Mouse (Mus musculus): ENCODE measurements around the gene Megf6.

Gene Megf6

DNA sequence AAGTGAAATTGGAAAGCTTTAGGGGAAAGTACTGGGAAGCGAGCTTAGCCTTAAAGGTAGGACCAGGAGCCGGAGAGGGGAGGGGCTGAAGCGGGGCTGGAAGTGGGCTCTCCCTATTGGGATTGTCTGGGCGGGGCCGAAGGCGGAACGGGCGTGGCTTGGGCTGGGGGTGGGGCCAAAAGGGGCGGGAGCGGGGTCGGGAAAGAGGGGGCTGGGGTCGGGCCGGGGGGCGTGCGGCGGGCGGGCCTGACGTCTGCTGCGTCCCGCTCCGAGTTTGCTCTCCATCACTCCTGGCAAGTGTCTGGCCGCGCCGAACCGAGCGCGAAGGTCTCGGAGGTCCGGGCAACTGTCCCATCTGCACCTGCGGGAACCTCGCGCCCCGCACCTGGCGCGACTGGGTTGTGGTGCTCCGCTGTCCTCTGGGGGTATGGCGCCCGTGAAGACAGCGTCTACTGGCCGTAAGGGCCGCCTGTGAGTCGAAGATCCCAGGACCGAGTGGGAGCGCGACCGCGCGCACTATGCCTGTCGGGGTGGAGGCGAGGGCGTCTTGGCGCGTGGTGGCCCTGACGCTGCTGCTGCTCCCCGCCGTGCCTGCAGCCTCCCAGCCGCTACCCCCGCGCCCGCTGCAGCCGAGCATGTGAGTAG, at the start of gene Megf6:
TSS of gene Megf6 (plus strand) at position 225 of the 645 bp plus-strand sequence.
- DNase-seq (ENCODE audit: low read depth, low spot score) = no peak

DNA sequence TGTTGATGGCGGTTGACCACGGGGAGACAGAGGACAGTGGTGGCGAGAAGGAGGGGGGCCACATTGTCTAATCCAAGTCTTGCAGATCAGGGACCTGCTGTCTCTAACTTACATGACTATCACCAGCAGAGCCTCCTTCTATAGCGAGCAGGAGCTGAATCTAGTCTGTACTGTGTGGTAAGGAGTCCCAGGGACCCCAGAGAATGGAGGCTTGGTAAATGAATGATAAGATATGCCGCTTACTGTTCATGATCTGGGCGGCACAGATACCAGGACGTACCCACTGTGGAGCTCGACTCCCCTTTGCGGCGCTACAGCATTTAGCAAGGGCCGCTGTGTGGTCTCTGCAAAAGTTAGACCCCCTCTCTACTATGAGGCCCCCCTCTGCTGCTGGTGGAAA, 48.7 kb upstream of the Megf6 start:
- DNase-seq (ENCODE audit: low read depth, low spot score) = no peak

DNA sequence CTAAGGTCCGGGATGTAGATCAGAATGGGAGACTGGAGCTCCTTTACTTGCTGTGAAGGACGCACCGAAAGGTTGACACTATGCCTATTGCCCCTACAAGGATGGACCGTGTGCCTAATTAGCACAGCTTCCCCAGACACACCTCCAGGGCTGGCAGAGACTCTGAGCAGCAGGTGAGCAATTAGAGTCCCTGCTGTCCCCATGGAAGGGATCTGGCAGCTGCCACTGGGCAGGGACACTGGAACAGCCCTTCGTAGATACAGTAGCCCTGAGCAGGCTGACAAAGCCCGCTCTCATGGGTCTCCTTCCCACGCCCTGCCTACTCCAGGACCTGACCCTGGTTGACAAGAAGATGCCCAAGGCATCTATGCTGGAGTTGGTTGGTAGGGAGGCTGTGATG, 48.2 kb upstream of the Megf6 start:
- no peak for DNase-seq (ENCODE audit: low read depth, low spot score)

DNA sequence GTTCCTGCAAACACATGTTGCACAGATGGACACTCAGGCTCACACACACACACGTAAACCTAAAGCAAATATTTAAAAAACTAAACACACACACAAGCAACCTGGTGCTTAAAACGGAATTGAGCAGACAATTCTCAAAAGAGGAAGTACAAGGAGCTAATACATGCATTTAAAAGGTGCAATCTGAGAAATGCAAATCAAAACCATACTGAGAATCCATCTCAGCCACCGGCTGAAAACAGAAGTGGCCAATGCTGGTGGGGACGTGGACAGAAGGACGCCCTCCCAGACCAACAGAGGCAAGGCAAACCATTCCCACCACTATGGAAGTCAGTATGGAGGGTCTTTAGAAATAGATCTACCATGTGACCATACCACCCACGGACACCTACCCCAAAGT, 47.0 kb upstream of the Megf6 start:
- peak; percentile 81 for DNase-seq (ENCODE audit: low read depth, low spot score)

DNA sequence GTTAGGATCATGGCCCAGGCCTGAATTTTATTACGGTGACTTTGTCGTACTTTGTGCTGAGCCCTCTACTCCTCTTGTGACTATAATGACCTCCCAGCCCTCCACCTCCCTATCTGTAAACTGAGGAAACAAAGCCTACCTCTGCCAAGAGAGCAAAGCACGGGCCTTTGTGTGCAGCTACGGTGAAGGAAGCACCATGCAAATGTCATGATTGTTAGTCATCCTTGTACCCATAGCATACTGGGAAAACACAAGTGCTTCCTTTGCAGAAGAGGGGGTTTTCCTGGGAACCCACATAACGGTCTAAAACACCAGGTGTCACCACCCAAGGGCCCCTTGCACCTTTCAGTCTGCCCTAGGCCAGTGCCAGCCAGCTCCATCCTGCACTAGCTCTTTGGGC, 45.3 kb upstream of the Megf6 start:
- DNase-seq (ENCODE audit: low read depth, low spot score) = peak; percentile 61

DNA sequence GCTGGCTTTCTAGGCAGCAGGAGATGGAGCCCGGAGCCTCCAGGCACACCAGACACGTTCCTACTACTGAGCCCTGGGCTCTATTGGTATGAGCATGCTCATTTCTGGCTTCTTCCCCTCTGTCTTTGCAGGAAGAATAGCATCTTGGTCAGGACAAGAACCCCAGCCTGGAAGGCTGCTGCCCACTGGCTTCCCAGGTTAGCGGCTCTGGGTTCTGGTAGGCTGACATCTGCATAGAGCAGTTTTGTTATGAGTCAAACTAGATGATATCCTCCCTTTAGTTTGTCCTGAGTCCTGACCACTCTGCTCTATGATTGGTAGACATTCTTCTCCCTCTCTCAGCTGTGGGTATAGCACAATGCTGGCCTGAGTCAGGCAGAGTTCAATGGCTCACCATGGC, 43.3 kb upstream of the Megf6 start:
- no peak for DNase-seq (ENCODE audit: low read depth, low spot score)

DNA sequence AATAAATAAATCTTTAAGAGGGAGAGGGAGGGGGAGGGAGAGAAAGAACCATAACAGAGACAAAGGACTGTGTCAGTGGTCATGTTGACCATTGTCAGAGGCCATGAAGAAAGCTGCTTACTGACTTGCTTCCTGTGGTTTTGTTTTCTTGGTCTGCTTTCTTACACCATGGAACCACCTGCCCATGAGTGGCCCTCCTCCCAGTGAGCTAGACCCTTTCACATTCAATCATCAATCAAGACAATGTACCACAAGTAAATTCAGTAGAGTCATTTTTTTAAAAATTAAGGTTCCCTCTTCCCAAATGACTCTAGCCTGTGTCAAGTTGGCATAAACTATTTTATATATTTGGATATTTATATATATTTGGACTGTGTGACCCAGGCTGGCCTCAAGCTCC, 40.6 kb upstream of the Megf6 start:
- DNase-seq (ENCODE audit: low read depth, low spot score) = no peak

DNA sequence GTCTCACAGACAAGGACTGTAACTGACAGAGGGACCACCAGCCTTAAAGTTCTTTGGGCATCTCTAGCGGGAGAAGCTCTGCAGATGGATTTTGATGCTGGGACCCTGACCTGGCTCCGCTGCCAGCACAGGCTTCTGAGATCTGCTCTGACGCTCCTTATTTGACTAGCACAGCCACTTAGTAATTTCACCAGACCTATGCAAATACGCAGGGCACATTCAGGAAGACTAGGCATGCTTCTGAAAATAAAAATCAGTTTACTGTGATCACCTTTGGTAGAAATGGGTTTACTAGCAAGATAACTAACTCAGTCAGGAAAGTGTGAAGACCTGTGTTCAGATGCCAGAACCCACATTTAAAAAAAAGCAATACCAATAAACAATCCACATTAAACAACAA, 38.6 kb upstream of the Megf6 start:
- DNase-seq (ENCODE audit: low read depth, low spot score) = peak; percentile 66

DNA sequence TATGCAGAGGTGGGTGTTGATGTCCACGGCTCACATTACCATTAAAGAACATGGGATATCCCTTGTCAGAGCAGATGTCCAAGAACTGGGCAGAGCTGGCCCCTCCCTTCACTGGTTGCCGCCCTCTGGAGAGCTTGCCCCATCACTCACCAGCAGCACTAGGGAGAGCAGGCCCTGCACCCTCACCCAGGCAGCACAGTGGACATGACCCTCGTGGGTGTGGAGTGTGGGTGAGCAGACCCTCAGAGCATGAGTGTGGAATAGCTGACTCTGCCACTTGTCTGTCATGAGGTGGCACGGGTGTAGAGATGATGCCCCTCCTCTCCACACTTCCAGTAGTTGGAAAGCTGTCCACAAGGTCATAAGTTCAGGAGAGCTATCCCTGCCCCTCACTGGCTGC, 35.7 kb upstream of the Megf6 start:
- DNase-seq (ENCODE audit: low read depth, low spot score) = no peak

DNA sequence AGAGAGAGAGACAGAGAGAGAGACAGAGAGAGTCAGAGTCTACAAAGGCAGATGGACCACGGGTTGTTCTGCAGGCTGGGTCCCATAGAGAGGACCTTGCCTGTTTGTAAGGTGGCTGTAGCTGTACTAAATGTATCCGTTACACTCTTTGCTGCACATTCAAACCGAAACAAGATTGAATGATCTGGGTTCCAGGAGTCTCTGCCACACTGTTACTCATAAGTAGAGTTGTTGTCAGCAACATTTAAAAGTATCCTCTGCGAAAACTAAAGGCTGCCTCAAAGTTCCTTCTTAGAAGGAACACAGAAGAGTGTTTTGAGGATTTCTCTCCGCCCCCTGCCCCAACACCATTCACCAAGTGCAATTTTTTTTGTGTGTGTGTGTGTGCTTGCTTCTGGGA, 33.4 kb upstream of the Megf6 start:
- DNase-seq (ENCODE audit: low read depth, low spot score) = peak; percentile 52

DNA sequence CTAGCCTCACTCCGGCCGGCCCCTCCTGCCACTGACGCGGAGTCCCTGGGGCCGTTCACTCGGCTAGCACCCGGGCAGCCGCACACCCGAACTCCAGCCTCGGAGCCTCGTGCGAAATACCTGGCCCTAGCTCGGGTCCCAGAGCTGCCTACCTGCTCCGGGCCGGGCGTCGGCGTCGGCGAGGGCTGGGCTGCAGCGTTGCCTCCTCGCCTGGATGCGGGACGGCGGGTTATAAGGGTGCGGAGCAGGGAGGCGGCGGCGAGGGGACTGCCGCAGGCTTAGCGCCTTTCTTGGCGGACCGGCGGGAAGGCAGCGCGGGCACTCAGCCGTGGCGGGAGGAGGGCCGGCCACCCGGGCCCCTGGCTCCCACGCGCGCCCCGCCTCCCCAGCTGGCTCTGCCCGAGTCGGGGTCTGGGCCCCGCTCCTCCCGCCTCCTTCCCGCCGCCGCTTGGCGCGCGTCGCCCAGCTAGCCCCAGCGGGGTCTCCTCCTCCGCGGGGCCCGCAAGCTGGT, 30.8 kb upstream of the Megf6 start:
- DNase-seq (ENCODE audit: low read depth, low spot score) = no peak

DNA sequence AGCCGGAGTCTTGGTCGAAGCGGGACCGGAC, 30.5 kb upstream of the Megf6 start, which contains the start of gene Trp73:
TSS of gene Trp73 (minus strand) at position 27 of the 31 bp plus-strand sequence.
- no peak for DNase-seq (ENCODE audit: low read depth, low spot score)

DNA sequence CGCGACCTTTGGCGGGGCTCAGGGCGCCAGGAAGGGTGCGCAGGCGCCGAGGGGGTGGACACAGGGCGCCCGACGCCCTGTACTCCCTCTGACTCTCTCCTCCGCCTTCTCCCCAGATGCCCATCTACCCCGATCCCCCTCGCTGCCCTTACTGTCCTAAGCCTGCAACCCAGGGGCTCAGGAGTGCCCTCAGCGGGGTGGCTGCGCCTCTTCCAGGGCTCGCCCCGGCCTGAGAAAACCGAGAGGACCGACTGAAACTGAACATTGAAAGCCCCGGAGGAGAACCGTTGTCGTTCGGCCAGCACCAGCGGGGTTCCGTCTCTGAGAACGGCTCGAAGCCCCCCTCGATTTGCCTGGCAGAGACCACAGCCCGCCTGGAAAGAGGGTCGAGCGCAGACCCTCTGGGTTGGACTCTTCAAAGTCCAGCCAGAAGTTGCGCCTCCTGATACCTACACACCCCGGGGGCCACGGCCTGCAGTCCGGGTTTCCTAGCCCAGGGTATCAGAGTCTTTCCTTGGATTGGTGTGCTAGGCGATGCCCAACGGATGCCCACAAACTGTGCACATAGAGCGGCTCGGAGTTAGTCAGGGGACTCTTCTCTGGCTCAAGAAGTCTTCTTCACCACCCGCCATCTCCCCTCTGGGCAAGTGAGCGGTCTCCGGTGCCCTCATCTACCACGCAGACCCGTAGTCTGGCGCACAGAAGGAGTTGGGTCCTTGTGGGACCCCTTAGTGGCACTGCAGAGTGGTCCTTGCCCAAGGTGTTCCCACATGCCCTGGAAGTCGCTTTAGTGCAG, 30.1 kb upstream of the Megf6 start:
- DNase-seq (ENCODE audit: low read depth, low spot score) = no peak

DNA sequence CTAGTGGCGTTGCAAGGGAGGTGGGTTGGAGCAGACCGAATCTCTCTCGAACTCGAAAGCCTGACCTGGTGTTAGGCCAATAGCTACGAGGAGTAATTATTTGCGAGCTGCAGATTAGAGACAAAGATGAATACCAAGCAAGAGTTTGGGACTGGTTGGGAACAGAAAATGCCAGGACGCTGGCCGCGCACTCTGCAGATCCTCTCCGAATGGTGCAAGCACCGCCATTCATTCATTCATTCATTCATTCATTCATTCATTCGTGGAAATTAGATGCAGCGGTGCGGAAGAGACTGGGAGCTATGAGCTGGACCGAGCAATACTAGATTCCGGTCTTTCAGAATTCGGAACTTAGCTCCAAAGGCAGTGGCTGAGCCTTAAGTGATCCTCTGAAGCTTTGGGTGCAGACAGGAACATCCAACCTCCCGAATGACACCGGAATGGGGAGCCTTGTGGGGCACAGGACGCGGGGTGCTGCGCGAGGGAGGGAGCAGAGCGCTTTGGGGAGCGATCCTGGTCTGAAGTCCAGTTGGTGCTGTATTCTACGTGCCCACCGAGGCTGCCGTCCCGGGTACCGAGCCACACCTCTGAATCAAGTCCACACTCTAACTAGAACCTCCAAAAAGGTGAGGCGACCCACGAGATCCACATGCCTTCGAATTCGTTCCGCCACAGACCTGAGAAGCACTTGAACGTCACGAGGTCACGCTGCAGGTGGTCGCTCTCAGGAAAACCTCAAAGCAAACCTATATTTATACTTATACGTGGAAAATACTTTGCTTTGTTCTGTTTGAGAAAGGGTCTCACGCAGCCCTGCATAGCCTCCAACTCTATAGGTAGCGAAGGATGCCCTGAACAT, 29.3 kb upstream of the Megf6 start:
- DNase-seq (ENCODE audit: low read depth, low spot score) = no peak

DNA sequence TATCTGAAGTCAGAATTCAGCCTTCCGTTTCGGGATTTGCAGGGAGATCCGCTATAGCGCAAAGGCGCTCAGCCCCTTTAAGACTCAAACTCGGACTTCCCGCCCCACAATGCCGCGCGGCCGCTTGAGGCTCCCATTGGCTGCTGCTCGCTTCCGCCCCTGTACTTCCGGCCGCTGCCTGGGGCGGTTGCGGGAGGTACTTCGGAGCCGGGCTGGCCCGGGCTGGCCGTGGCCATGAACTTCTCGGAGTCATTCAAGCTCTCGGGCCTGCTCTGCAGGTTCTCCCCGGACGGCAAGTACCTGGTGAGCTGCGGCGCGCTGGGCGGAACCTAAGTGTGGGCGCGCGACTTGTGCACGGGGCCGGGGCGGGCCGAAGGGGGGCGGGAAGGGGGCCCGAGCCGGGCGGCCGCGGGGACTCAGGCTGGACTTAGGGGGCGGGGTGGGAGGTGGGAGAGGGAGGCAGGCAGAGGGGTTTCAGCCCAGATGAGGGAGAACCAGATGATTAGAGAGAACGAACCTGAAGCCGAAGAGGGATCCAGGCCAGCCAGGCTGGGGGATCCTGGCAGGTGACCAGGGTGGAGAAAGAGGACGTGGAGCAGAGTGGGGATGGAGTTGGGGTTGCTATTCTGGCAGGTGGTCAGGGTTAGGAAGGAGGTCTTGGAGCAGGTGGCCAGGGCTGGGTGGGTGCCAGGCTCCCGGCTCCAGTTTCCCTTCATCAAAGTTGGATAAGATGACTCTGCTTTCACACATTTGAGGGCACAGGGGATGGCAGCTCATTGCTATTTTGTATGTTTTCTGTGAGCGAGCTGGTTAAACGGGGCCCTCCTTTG, 28.1 kb upstream of the Megf6 start, which contains the start of gene Wrap73:
TSS of gene Wrap73 (plus strand) at position 162 of the 830 bp plus-strand sequence.
- peak; percentile 93 for DNase-seq (ENCODE audit: low read depth, low spot score)

DNA sequence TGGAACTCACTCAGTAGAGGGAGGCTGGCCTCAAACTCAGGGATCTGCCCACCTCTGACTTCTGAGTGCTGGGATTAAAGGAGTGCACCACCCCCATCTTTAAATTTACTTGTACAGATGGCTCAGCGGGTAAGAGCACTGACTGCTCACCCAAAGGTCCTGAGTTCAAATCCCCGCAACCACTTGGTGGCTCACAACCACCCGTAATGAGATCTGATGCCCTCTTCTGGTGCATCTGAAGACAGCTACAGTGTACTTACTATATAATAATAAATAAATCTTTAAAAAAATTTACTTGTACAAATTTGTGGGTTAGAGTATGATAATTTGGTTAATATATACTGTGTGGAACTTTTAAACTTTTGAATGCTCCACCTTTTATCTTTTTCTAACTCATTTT, 25.8 kb upstream of the Megf6 start:
- no peak for DNase-seq (ENCODE audit: low read depth, low spot score)

DNA sequence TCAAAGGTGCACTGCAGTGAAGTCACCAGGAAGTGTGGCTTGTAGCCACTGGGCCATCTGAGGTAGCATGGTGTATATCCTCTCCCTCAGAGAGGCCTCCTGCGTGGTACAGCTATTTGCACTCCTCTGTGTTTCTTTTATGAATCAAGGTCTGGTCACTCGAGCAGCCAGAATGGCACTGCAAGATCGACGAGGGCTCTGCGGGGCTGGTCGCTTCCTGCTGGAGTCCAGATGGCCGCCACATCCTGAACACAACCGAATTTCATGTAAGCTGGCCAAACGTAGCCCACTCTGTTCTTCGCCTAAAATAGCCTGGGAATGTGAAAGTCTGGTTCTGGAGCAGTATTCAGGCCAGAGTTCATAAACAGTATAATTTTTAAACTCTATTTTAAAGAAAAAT, 24.2 kb upstream of the Megf6 start:
- no peak for DNase-seq (ENCODE audit: low read depth, low spot score)

DNA sequence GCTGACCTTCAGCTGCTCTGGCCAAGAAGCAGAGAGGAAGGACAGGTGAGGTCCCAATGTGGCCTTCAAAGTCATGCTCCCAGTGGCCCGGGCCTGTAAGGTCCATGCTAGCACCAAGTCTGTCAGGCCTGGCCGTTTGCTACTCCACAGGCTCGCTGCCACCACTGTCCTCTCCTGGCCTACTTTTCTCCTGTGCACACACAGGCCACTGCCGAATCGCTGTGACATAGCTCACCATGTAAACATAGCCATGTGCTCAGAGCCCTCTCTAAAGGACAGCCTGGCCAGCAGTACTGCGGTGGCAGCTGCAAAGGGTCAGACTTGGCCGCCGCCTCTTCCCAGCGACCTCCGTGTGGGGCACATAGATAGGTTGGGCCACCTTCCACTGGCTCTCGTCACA, 16.4 kb upstream of the Megf6 start:
- DNase-seq (ENCODE audit: low read depth, low spot score) = no peak

DNA sequence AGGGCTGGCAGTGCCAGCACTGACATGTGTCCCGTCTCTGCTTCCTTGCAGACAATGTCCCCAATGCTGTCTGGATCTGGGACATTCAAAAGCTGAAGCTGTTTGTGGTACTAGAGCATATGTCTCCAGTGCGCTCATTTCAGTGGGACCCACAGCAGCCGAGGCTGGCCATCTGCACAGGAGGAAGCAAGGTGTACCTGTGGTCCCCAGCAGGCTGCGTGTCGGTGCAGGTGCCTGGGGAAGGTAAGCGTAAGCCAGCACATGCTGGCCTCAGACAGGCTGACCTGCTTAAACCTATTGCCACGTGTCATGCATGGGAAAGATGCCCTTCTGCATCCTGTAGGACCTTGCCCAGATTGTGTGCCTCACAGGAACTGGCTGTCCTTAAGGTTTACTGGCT, 14.5 kb upstream of the Megf6 start:
- DNase-seq (ENCODE audit: low read depth, low spot score) = no peak

DNA sequence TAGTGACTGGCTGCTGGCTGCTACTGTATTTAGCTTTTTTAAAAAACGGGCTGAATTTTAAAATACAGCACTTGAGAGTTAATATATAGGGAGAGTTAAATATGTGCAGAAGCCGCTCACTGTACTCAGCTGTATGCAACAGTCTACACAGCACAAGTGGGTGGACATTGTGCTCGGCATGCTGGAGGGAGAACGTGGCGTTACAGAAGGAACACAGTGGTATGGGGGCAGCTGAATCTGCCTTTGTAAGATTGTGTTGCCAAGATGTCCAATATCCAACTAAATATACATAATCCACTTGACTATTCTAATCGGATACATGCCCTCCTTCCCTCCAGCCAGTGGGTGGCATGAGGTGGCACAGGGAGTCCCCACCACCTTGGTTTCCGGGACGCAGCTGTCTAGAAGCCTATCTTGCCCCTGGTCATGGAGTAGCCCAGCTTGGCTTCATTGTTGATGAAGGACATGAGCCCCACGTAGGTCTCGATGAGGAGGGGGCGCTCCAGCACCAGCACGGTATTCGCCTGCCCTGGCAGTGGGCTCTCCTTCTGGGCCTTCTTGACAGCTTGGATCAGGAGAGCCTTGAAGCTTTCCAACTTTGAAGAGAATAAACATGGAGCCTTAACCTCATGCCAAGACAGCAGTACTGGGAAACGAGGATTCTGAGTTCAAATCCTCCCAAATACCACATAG, 12.4 kb upstream of the Megf6 start:
- DNase-seq (ENCODE audit: low read depth, low spot score) = no peak

DNA sequence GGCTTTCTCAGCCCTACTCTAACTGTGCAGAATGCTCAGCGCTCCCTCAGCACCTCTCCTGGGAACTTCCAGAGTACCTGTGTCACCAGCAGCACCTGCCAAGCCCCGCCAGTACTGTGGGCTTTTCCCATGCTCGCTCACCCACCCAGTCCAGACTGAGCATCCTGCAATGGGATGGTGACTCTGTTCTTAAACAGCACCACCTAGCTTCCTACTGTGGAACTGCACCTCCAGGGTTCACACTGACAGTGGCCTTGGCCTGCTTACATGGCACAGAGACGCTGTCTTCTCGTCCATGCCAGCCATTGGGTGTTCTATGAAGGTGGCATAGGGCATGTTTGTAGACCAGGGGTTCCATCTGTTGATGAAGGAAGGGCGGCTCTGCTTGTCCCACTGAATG, 11.5 kb upstream of the Megf6 start:
- peak; percentile 85 for DNase-seq (ENCODE audit: low read depth, low spot score)
